Mouse (Mus musculus): ENCODE measurements around the gene Slc18a3. TPM values are rescaled to one million over a fixed set of nuclear protein-coding genes. Genes with fewer than 3 reads are reported as not detected.

The Slc18a3 gene
- polyA plus RNA-seq, 1 experiment, result not detected

Other genes starting within 250 kb of the Slc18a3 start
- gene Ogdhl, start 142.8 kb downstream of the Slc18a3 start, polyA plus RNA-seq (2012; ENCODE audit: insufficient read depth, insufficient read length, missing spikeins), result 0.40 TPM in 1 of 2 replicates, not detected in the other
- gene 1700024G13Rik, start 76.5 kb downstream of the Slc18a3 start, polyA plus RNA-seq (2012; ENCODE audit: insufficient read depth, insufficient read length, missing spikeins), result not detected in 2 replicates
- not detected in 2 replicates for gene Chat, start 1.1 kb upstream of the Slc18a3 start, polyA plus RNA-seq (2012; ENCODE audit: insufficient read depth, insufficient read length, missing spikeins)
- gene Ercc6, start 48.7 kb upstream of the Slc18a3 start, polyA plus RNA-seq (2012; ENCODE audit: insufficient read depth, insufficient read length, missing spikeins), result 1.5 and 3.7 TPM in 2 replicates
- not detected in 2 replicates for gene Prrxl1, start 134.6 kb upstream of the Slc18a3 start, polyA plus RNA-seq (2012; ENCODE audit: insufficient read depth, insufficient read length, missing spikeins)
- gene 3425401B19Rik, start 220.4 kb upstream of the Slc18a3 start, polyA plus RNA-seq (2012; ENCODE audit: insufficient read depth, insufficient read length, missing spikeins), result 1.3 and 3.3 TPM in 2 replicates